Mouse (Mus musculus): ENCODE results near the gene Rasa1.

DNA sequence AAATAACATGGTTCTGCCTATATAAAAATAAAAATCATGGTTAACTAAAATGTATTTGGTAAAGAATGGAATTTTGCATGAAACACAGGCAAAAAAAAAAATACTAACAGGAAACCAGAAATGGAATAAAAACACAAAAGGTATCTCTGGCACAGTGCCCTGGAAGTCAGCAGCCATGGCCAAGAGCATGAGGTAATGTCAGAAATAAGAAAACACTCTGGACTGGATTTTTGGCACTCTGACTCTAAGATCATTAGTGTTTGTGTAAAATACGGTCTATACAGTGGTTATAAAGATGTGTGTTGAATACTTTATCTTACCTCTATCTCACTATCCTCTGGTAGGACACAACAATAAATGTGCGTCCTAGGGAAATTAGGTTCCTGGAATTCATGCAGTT, 22.6 kb upstream of the Rasa1 start:
- TF ChIP-seq CTCF (IDR thresholded peaks at IDR 0.05; ENCODE audit: control insufficient read depth, insufficient read depth, insufficient replicate concordance, low read depth, low read length) (no peak), POLR2A (IDR thresholded peaks at IDR 0.05; ENCODE audit: control insufficient read depth, low read depth, low read length) (no peak)
